Mouse (Mus musculus): ENCODE measurements around the gene Olfr1394.

DNA sequence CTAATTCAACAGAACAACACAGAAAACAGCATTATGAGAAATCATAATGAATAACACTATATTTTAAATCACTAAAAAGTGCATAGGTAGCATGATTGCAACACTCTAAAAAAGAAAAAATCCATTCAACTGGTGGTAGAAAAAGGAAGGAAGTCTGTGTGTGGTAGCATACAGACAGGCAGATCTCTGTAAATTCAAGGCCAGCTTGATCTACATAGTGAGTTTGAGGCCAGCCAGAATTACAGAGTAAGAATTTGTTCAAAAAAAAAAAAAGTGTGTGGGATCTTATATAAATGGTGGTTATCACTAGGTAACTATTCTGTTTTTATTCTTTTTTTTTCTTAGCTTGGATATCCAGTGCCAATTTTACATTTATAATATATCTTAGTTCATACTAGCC is 47.0 kb downstream of the Olfr1394 start:
- TF ChIP-seq CTCF (IDR thresholded peaks at IDR 0.05; ENCODE audit: low read depth) (no peak), EP300 (IDR thresholded peaks at IDR 0.05; ENCODE audit: low read depth) (no peak)
